Mouse (Mus musculus) bone marrow macrophage, adult 2 months (primary cell): ENCODE measurements at regions not wholly inside any gene's neighbourhood (a gene's known extent, or its start where the extent isn't known, plus 50 kb on each side); places are given as distances from the start of the nearest gene placed in this dataset.
A peak's percentile ranks its signal among the peaks of the same experiment; 100 is the strongest.

Experiments used
- H3K27ac ChIP-seq: 2 replicates; pipeline ENCODE4 v1.5.1; 2012; ENCODE audit warnings: low read depth, low read length; ENCODE audit not compliant: insufficient read depth
- H3K4me1 ChIP-seq: 2 replicates; pipeline ENCODE4 v1.6.1; 2012; ENCODE audit warnings: low read length; ENCODE audit not compliant: control insufficient read depth, insufficient read depth
- H3K4me3 ChIP-seq: 2 replicates; pipeline ENCODE4 v1.5.1; 2012; ENCODE audit warnings: mild to moderate bottlenecking, low read length, moderate library complexity; ENCODE audit not compliant: insufficient read depth
- CTCF ChIP-seq: IDR thresholded peaks from 2 replicates; pipeline ENCODE4 v1.5.1; 2012; ENCODE audit warnings: low read depth, mild to moderate bottlenecking, low read length, moderate library complexity
- POLR2A ChIP-seq: IDR thresholded peaks from 2 replicates; pipeline ENCODE4 v1.6.1; 2012; ENCODE audit warnings: mild to moderate bottlenecking, low read depth, low read length, borderline replicate concordance

GRCm38 (mm10) chr12:58545832-58546538 lies 276.9 kb upstream of the Clec14a start:
- Histone ChIP-seq H3K27ac (no peak overlapping the region), H3K4me3 (no peak overlapping the region), H3K4me1 (no peaks in the 10 kb centered on the region)
- TF ChIP-seq POLR2A (no peak), CTCF (no peak)

GRCm38 (mm10) chr12:58544862-58545261 lies 275.8 kb upstream of the Clec14a start:
- TF ChIP-seq POLR2A (no peak), CTCF (no peak)
- Histone ChIP-seq H3K4me1 (no peaks in the 10 kb centered on the region), H3K4me3 (no peak overlapping the region), H3K27ac (no peak overlapping the region)

GRCm38 (mm10) chr12:58538305-58538719 lies 269.2 kb upstream of the Clec14a start:
- H3K4me1 ChIP-seq: no peaks in the 10 kb centered on the region

GRCm38 (mm10) chr12:58537833-58538232 lies 268.7 kb upstream of the Clec14a start:
- Histone ChIP-seq H3K4me1 (no peaks in the 10 kb centered on the region), H3K4me3 (no peak overlapping the region), H3K27ac (peak overlapping the region; percentile 6; the same call in 1 of the 2 replicates)
- TF ChIP-seq POLR2A (no peak), CTCF (no peak)

More at GRCm38 (mm10) chr12:58538305-58538719, 269.2 kb upstream of the Clec14a start:
- no peak overlapping the region for H3K4me3 ChIP-seq
- H3K27ac ChIP-seq: peak overlapping the region; percentile 6; the same call in 1 of the 2 replicates
- TF ChIP-seq POLR2A (no peak), CTCF (no peak)

- Histone ChIP-seq H3K27ac (no peak overlapping the region), H3K4me1 (no peaks in the 10 kb centered on the region), H3K4me3 (no peak overlapping the region)
- TF ChIP-seq CTCF: no peak
- TF ChIP-seq POLR2A: no peak
Measured at GRCm38 (mm10) chr12:58536381-58536992, 267.4 kb upstream of the Clec14a start.

- no peaks in the 10 kb centered on the region for H3K4me1 ChIP-seq
- TF ChIP-seq POLR2A: no peak
- TF ChIP-seq CTCF: no peak
- H3K27ac ChIP-seq: no peak overlapping the region
- H3K4me3 ChIP-seq: no peak overlapping the region
Measured at GRCm38 (mm10) chr12:58530306-58530705, 261.2 kb upstream of the Clec14a start.

- Histone ChIP-seq H3K4me3 (no peak overlapping the region), H3K4me1 (no peaks in the 10 kb centered on the region), H3K27ac (no peak overlapping the region)
- TF ChIP-seq POLR2A (no peak), CTCF (no peak)
Measured at GRCm38 (mm10) chr12:58516800-58517199, 247.7 kb upstream of the Clec14a start.

- H3K27ac ChIP-seq: no peak overlapping the region
- TF ChIP-seq POLR2A (no peak), CTCF (no peak)
- no peaks in the 10 kb centered on the region for H3K4me1 ChIP-seq
- no peak overlapping the region for H3K4me3 ChIP-seq
Measured at GRCm38 (mm10) chr12:58513951-58514350, 244.9 kb upstream of the Clec14a start.

- no peak overlapping the region for H3K27ac ChIP-seq
- TF ChIP-seq POLR2A (no peak), CTCF (no peak)
- no peaks in the 10 kb centered on the region for H3K4me1 ChIP-seq
Measured at GRCm38 (mm10) chr12:58512645-58513044, 243.6 kb upstream of the Clec14a start.

GRCm38 (mm10) chr12:58504283-58504682 lies 235.2 kb upstream of the Clec14a start:
- TF ChIP-seq POLR2A: no peak
- no peak for TF ChIP-seq CTCF
- Histone ChIP-seq H3K4me3 (no peak overlapping the region), H3K4me1 (no peaks in the 10 kb centered on the region), H3K27ac (no peak overlapping the region)

More at GRCm38 (mm10) chr12:58512645-58513044, 243.6 kb upstream of the Clec14a start:
- no peak overlapping the region for H3K4me3 ChIP-seq
